Mouse (Mus musculus): Measurements from ENCODE around the gene Hist2h3b.

The Hist2h3b gene

GRCm38 (mm10) chr3:96299562-96299961, 31.1 kb downstream of the Hist2h3b start:
- no peak for DNase-seq (ENCODE audit: low spot score)

- no peak for DNase-seq (ENCODE audit: low spot score)
Observed at GRCm38 (mm10) chr3:96300706-96301529, 32.5 kb downstream of the Hist2h3b start.

GRCm38 (mm10) chr3:96302076-96302475, 33.6 kb downstream of the Hist2h3b start:
- no peak for DNase-seq (ENCODE audit: low spot score)

- no peak for DNase-seq (ENCODE audit: low spot score)
Observed at GRCm38 (mm10) chr3:96306506-96306905, 38.1 kb downstream of the Hist2h3b start.

GRCm38 (mm10) chr3:96309441-96309840, 41.0 kb downstream of the Hist2h3b start:
- DNase-seq (ENCODE audit: low spot score), result no peak

GRCm38 (mm10) chr3:96312341-96313098, 44.1 kb downstream of the Hist2h3b start:
- peak; percentile 12 for DNase-seq (ENCODE audit: low spot score)

All from retina, embryonic 14.5 days (tissue).